Mouse (Mus musculus) skeletal muscle tissue, adult 2 months (tissue): ENCODE data around the gene Olfr532.
"Not testable (repeated sequence)": the region's sequence is repeated elsewhere in the genome, so short reads cannot be mapped to it uniquely, and the experiment has no call there.

ENCODE experiments used
- DNase-seq: peaks from one replicate; pipeline ENCODE4 v3.0.0-alpha.2; 2012; ENCODE audit warnings: low read depth, low spot score

Olfr532 gene

GRCm38 (mm10) chr7:140421539-140421938 is at the start of gene Olfr532:
TSS of gene Olfr532 (minus strand) at chr7:140421639.
- DNase-seq = no peak

GRCm38 (mm10) chr7:140463070-140463469 is 41.6 kb upstream of the Olfr532 start, which contains the start of gene Olfr533:
TSS of gene Olfr533 (plus strand) at chr7:140463370.
- DNase-seq = not testable (repeated sequence)

GRCm38 (mm10) chr7:140443141-140443540 is 21.7 kb upstream of the Olfr532 start:
- DNase-seq = no peak

GRCm38 (mm10) chr7:140402818-140403217 is 18.6 kb downstream of the Olfr532 start, which contains the start of gene Olfr531:
TSS of gene Olfr531 (minus strand) at chr7:140402918.
- no peak for DNase-seq

- no peak for DNase-seq
Observed at GRCm38 (mm10) chr7:140376911-140377310, 44.5 kb downstream of the Olfr532 start.

GRCm38 (mm10) chr7:140376231-140376630 is 45.2 kb downstream of the Olfr532 start, which contains the start of gene Olfr530:
TSS of gene Olfr530 (minus strand) at chr7:140376331.
- no peak for DNase-seq

GRCm38 (mm10) chr7:140374300-140374699 is 47.1 kb downstream of the Olfr532 start:
- no peak for DNase-seq
